Mouse (Mus musculus): Measurements from ENCODE around the gene Ipo5. TPM values are rescaled to one million over a fixed set of nuclear protein-coding genes. Genes with fewer than 3 reads are reported as not detected.

Ipo5 gene
- polyA plus RNA-seq, 1 experiment = 67.8 TPM

GRCm38 (mm10) chr14:120911388-120911901, 421 bp downstream of the Ipo5 start:
- no peak for TF ChIP-seq POLR2A (IDR thresholded peaks at IDR 0.05; ENCODE audit: extremely low read depth, insufficient read depth, low read length)
- TF ChIP-seq CTCF (IDR thresholded peaks at IDR 0.05; ENCODE audit: extremely low read depth, insufficient read depth, low read length) = no peak
- Histone ChIP-seq H3K4me1 (ENCODE audit: control insufficient read depth, insufficient read depth, low read length) (peaks cover 2% of the 10 kb centered on the region; the same call in 1 of the 2 replicates), H3K27ac (ENCODE audit: insufficient read depth, low read length) (peak overlapping the region; percentile 77; the same call in 1 of the 2 replicates), H3K4me3 (ENCODE audit: insufficient read depth, low read length) (peak overlapping the region; percentile 76)

- H3K4me1 ChIP-seq (ENCODE audit: control insufficient read depth, insufficient read depth, low read length) = peaks cover 2% of the 10 kb centered on the region; the same call in 1 of the 2 replicates
- H3K4me3 ChIP-seq (ENCODE audit: insufficient read depth, low read length) = peak overlapping the region; percentile 76; the same call in 1 of the 2 replicates
- no peak for TF ChIP-seq POLR2A (IDR thresholded peaks at IDR 0.05; ENCODE audit: extremely low read depth, insufficient read depth, low read length)
- no peak for TF ChIP-seq CTCF (IDR thresholded peaks at IDR 0.05; ENCODE audit: extremely low read depth, insufficient read depth, low read length)
- H3K27ac ChIP-seq (ENCODE audit: insufficient read depth, low read length) = no peak overlapping the region
These were observed 1.2 kb downstream of the Ipo5 start for GRCm38 (mm10) chr14:120912090-120912710.

GRCm38 (mm10) chr14:120912916-120913315, 1.9 kb downstream of the Ipo5 start:
- Histone ChIP-seq H3K4me3 (ENCODE audit: insufficient read depth, low read length) (no peak overlapping the region), H3K4me1 (ENCODE audit: control insufficient read depth, insufficient read depth, low read length) (peaks cover 2% of the 10 kb centered on the region; the same call in 1 of the 2 replicates), H3K27ac (ENCODE audit: insufficient read depth, low read length) (no peak overlapping the region)
- no peak for TF ChIP-seq POLR2A (IDR thresholded peaks at IDR 0.05; ENCODE audit: extremely low read depth, insufficient read depth, low read length)
- TF ChIP-seq CTCF (IDR thresholded peaks at IDR 0.05; ENCODE audit: extremely low read depth, insufficient read depth, low read length) = no peak

GRCm38 (mm10) chr14:120921805-120922204, 10.8 kb downstream of the Ipo5 start:
- Histone ChIP-seq H3K27ac (ENCODE audit: insufficient read depth, low read length) (no peak overlapping the region), H3K4me3 (ENCODE audit: insufficient read depth, low read length) (no peak overlapping the region), H3K4me1 (ENCODE audit: control insufficient read depth, insufficient read depth, low read length) (no peaks in the 10 kb centered on the region; the same call in 1 of the 2 replicates)
- TF ChIP-seq POLR2A (IDR thresholded peaks at IDR 0.05; ENCODE audit: extremely low read depth, insufficient read depth, low read length) = no peak
- no peak for TF ChIP-seq CTCF (IDR thresholded peaks at IDR 0.05; ENCODE audit: extremely low read depth, insufficient read depth, low read length)

- Histone ChIP-seq H3K4me1 (ENCODE audit: control insufficient read depth, insufficient read depth, low read length) (no peaks in the 10 kb centered on the region; the same call in 1 of the 2 replicates), H3K4me3 (ENCODE audit: insufficient read depth, low read length) (no peak overlapping the region), H3K27ac (ENCODE audit: insufficient read depth, low read length) (no peak overlapping the region)
- TF ChIP-seq CTCF (IDR thresholded peaks at IDR 0.05; ENCODE audit: extremely low read depth, insufficient read depth, low read length) = no peak
- TF ChIP-seq POLR2A (IDR thresholded peaks at IDR 0.05; ENCODE audit: extremely low read depth, insufficient read depth, low read length) = no peak
These were observed 13.0 kb downstream of the Ipo5 start for GRCm38 (mm10) chr14:120924044-120924443.

- no peak overlapping the region for H3K27ac ChIP-seq (ENCODE audit: insufficient read depth, low read length)
- no peaks in the 10 kb centered on the region; the same call in 1 of the 2 replicates for H3K4me1 ChIP-seq (ENCODE audit: control insufficient read depth, insufficient read depth, low read length)
- TF ChIP-seq POLR2A (IDR thresholded peaks at IDR 0.05; ENCODE audit: extremely low read depth, insufficient read depth, low read length) (no peak), CTCF (IDR thresholded peaks at IDR 0.05; ENCODE audit: extremely low read depth, insufficient read depth, low read length) (no peak)
- no peak overlapping the region for H3K4me3 ChIP-seq (ENCODE audit: insufficient read depth, low read length)
These were observed 14.9 kb downstream of the Ipo5 start for GRCm38 (mm10) chr14:120925731-120926585.

GRCm38 (mm10) chr14:120931236-120931635, 20.2 kb downstream of the Ipo5 start:
- Histone ChIP-seq H3K4me3 (ENCODE audit: insufficient read depth, low read length) (no peak overlapping the region), H3K4me1 (ENCODE audit: control insufficient read depth, insufficient read depth, low read length) (no peaks in the 10 kb centered on the region), H3K27ac (ENCODE audit: insufficient read depth, low read length) (no peak overlapping the region)
- no peak for TF ChIP-seq CTCF (IDR thresholded peaks at IDR 0.05; ENCODE audit: extremely low read depth, insufficient read depth, low read length)
- no peak for TF ChIP-seq POLR2A (IDR thresholded peaks at IDR 0.05; ENCODE audit: extremely low read depth, insufficient read depth, low read length)

GRCm38 (mm10) chr14:120933624-120934023, 22.6 kb downstream of the Ipo5 start:
- H3K4me1 ChIP-seq (ENCODE audit: control insufficient read depth, insufficient read depth, low read length) = no peaks in the 10 kb centered on the region
- no peak overlapping the region for H3K27ac ChIP-seq (ENCODE audit: insufficient read depth, low read length)
- H3K4me3 ChIP-seq (ENCODE audit: insufficient read depth, low read length) = no peak overlapping the region
- no peak for TF ChIP-seq POLR2A (IDR thresholded peaks at IDR 0.05; ENCODE audit: extremely low read depth, insufficient read depth, low read length)
- TF ChIP-seq CTCF (IDR thresholded peaks at IDR 0.05; ENCODE audit: extremely low read depth, insufficient read depth, low read length) = no peak

GRCm38 (mm10) chr14:120937102-120937501, 26.1 kb downstream of the Ipo5 start:
- Histone ChIP-seq H3K27ac (ENCODE audit: insufficient read depth, low read length) (no peak overlapping the region), H3K4me1 (ENCODE audit: control insufficient read depth, insufficient read depth, low read length) (no peaks in the 10 kb centered on the region), H3K4me3 (ENCODE audit: insufficient read depth, low read length) (no peak overlapping the region)
- TF ChIP-seq POLR2A (IDR thresholded peaks at IDR 0.05; ENCODE audit: extremely low read depth, insufficient read depth, low read length) (no peak), CTCF (IDR thresholded peaks at IDR 0.05; ENCODE audit: extremely low read depth, insufficient read depth, low read length) (no peak)
